Mouse (Mus musculus): ENCODE data around the gene Ap1s3. TPM values are rescaled to one million over a fixed set of nuclear protein-coding genes. Genes with fewer than 3 reads are reported as not detected.
A peak's percentile ranks its signal among the peaks of the same experiment; 100 is the strongest.

The Ap1s3 gene
- total RNA-seq, 2 experiments from 2014 or later = 0.15 to 1.0 TPM

- DNase-seq = no peak
Measured at GRCm38 (mm10) chr1:79591091-79591490, 80.7 kb downstream of the Ap1s3 start.

DNA sequence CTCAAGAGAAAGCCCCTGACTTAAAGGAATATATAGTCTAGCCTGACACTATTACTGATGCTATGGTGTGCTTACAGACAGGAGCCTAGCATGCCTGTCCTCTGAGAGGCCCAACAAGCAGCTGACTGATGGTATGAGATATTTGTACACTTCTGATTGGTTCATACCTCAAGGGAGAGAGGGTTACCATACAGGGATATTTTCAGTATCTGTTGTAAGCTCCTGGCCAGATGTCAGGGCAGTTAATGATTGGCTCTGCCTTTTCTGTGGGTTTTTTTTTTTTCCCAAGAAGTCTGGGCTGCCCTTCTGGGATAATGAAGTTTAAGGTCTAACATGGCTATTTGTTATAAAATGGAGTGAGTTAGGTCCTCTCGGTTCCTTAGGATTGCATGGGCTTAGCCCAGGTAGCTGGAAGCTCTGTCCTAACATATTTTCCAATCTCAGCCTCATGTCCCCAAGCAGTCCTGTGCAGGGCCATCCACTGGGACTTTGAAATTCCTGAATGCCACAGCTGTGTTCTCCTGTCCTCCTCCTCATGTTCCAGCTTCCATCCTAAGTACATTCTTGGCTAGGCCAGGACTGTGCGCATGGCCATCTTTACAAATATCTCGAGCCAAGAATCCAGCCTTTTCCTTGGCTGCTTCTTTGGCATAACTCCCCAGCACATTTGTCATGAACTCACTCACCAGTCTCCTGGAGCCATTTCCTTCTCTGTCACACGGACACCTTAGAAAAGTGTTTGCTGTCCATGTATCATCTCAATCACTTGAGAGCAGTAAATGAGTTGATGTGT lies 81.6 kb downstream of the Ap1s3 start:
- no peak for DNase-seq

DNA sequence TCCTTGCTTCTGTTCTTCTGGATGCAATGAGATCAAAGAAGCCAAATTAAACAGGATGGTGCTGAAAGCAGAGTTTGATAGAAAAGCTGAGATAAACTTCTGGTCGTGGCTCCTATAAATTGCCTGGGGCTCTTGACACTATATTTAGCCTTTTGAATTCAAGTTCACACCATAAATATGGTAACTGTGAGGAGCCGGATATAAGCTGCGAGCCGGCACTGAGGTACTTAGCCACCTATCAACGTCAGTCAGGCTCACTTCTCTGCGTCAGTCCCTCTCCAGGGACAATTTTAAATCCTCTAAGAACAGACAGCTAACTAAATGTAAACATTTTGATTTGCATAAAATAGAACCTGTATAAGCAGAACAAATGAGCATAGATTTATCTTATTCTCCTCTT lies 82.3 kb downstream of the Ap1s3 start:
- no peak for DNase-seq

GRCm38 (mm10) chr1:79581136-79581679 lies 90.6 kb downstream of the Ap1s3 start:
- DNase-seq = peak; percentile 21 to 48

- DNase-seq = no peak
Measured at GRCm38 (mm10) chr1:79577357-79577756, 94.4 kb downstream of the Ap1s3 start.

GRCm38 (mm10) chr1:79571912-79572311 lies 99.9 kb downstream of the Ap1s3 start:
- DNase-seq = no peak

- no peak for DNase-seq
Measured at GRCm38 (mm10) chr1:79571126-79571525, 100.6 kb downstream of the Ap1s3 start.

GRCm38 (mm10) chr1:79561186-79561585 lies 110.6 kb downstream of the Ap1s3 start:
- DNase-seq = peak in 1 of 2 experiments; percentile 4

Other genes with a start within 250 kb of the Ap1s3 start
- not detected for gene Scg2, start 231.9 kb downstream of the Ap1s3 start, total RNA-seq (2021)
- 10 to 100 TPM; 73.6 to 75.9 TPM for gene Mrpl44, start 104.0 kb upstream of the Ap1s3 start, total RNA-seq (2021)
- 10 to 100 TPM; 11.7 to 16.7 TPM for gene Wdfy1, start 104.2 kb upstream of the Ap1s3 start, total RNA-seq (2021)
- gene Serpine2, start 189.2 kb upstream of the Ap1s3 start, total RNA-seq (2021) = 10 to 100 TPM; 20.7 to 29.5 TPM

Measured in heart, adult 18-20 months (tissue).